Mouse (Mus musculus) CD4-positive helper T cell, adult 2 months (primary cell): Measurements from ENCODE around the gene Sirt7.

ENCODE experiments used
- DNase-seq: peaks from one replicate; pipeline ENCODE4 v3.0.0-alpha.2; 2012; ENCODE audit warnings: low read depth, missing footprints, low spot score

Gene Sirt7

DNA sequence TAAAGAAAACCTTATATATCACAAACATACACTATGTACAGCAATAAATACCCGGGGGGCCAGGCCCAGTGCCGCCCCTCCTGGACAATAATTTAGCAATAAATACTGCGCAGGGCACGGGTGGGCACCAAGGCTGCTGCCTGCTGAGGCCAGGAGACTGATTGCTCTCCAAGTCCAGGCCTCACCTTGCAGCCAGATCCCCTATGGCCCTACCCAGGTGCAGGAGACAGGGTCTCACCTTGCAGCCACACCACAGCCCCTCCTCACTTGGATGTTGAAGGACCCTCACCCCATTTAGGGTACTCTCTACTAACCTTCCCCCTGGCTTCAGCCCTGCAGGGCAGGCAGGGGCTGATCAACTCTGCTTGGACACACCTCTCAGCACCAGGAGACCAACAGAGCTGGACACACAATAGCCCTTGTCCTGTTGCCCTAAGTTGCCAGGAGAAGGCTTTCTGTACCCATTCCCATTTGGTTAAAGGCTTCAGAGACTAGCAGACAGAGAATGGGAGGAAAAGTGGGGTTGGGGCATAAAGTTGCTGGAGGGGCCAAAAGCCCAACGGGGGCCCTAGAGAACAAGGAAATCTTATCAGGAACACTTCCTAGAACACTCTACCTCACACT is at the start of gene Sirt7:
Gene Sirt7, minus strand, starts transcription at position 89 of the 624 bp plus-strand sequence.
- no peak for DNase-seq

DNA sequence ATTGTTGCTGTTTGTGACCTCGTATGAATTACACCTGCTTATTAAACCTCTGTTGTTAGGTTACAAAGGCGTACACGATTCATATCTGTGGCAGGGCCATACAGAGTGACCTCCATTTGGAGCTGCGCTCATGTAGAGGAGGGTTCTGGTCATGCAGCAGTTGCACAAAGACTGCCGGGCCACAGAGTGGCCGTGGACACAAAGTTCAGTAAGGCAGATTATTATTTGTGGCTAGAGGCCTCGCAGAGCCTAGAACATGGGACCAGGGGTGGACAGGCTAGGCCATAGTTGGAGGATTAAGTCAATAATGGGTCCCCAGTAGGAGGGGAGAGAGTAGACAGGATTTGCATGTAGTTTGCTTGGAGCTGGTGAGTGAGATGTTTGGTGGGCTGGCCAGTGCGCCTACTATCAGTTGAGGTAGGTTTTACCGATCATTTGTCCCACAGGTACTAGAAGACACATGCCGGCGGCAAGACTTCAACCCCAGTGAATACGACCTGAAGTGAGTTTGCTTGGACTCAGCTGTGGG is 48.6 kb upstream of the Sirt7 start:
- no peak for DNase-seq

DNA sequence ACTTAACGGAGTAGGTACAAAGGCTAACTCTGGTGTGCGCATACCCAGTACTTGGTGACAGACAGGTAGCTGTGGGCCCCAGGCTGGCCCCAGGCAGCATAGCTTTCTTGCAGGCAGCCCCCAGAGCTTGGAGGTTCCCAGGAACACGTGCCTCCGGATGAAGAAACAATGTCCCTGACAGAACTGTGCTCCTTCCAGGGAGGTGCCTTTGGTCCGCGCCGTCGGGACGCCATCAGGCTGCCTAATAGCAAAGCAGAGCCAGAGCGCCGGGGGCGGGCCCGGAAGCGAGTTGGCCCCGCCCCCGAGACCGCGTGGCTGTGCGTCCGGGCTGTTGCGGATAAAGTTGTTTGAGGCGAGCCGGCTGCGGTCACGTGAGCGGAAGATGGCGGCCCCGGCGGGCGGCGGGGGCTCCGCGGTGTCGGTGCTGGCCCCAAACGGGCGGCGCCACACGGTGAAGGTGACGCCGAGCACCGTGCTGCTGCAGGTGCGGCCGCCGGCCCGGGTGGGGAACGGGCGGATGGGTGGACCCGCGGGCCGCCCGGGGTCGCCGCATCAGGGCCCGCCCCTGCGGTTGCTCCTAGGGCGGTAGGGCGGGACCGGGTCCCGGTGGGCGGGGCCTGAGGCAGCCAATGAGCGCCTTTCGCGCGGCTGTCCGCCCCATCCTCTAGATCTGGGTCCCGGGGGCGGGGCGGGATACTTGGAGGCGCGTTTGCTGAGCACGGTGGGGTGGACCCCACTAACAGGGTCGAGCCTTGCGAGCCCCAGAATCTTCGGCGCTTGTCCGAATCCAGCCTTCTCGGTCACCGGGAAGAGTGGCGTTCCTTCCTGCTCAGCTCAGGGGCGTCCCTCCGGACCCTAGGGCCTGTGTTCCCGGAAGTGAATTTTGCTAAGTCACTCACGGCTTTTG is 47.9 kb upstream of the Sirt7 start, which contains the start of gene Aspscr1:
Gene Aspscr1, plus strand, starts transcription at position 287 of the 907 bp plus-strand sequence.
- peak; percentile 97 for DNase-seq

DNA sequence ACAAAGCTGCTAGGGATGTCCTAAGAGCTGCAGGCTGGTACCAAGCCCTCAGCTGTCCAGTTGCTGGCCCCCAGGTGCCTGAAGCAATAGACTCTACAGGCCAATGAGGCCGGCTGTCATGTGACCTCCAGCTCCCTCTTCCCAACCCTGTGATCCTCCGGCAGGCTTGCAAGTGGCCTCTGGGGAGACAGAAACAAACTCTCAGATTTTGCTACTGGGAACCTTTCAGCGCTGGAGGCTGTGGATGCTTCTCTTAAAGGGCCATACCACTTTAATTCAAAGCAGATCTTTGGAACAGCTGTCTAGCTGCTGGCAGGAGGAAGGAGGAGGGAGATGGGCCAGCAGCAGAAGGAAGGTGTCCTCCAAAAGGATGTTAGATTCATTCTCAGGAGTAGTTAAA is 41.6 kb upstream of the Sirt7 start:
- no peak for DNase-seq

DNA sequence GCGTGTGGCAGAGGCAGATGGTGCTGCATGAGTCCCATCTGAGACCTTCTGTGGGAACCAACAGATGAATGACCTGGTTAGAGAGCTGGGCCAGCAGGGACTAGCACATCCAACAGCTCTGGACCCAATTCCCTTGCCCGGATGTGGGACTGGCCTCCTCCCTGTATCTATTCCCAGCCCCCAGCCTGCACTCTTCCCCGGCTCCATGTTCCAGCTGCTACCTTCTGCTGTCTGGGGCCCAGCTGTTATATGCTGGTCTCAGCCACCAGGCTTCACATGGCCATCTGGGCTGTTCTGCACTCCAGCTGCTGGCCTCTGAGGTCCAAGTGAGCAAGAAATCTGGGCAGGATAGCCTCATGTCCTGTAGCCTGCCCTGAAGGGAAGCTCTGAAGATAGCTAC is 40.4 kb upstream of the Sirt7 start:
- no peak for DNase-seq

DNA sequence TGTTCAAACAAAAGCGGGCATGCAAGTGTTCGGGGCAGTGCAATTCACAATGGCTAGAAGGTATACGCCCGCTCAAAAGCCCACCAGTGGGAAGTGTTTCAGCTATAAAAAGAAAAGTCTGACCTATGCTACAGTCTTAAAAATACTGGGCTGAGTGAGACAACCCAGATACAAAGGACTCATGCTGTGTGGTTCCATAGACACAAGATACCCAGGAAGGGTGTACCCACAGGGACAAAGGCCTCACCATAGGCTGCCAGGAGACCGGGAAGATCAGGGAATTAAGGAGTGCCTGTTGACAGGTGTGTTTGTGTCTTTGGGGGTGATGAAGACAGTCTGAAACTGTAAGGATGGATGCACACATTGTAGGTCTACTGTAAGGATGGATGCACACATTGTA is 38.7 kb upstream of the Sirt7 start:
- no peak for DNase-seq

DNA sequence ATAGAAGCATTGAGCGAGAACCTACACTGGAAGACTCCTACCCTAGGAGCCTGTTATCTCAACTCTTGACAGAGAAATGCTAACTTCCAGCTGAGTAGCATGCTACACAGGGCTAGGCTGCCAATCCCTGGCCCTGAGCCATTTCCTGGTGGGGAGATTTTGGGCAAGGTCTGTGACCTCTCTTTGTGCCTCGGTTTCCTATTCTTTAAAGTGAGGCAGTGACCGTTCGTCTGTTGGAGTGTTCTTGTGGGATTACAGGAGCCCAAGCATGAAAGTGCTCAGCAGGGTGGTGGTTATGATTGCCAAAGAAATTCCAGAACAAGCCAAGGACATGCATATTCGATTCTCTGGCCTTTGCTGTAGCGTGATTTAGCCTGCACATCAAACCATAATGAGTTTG is 37.7 kb upstream of the Sirt7 start:
- no peak for DNase-seq

DNA sequence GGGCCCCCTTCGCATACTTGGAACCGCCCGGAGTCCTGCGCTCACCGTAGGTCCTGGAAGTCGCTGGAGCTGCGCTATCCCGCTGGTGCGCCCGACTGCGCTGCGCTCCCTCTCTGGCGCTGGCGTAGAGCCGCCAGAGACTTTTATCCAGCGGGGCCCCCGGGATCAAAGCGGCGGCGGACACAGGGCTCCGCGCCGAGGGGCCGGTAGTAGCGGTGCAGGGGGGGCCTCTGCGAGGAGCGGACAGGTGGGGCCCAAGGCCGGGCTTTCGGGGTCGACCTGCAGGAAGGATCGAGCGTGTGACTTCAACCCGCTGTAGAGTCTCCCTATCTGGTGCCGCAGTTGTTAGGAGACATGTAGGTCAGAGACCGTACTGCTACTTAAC is 36.0 kb upstream of the Sirt7 start, which contains the start of gene Notum:
Gene Notum, minus strand, starts transcription at position 100 of the 385 bp plus-strand sequence.
- DNase-seq = no peak

DNA sequence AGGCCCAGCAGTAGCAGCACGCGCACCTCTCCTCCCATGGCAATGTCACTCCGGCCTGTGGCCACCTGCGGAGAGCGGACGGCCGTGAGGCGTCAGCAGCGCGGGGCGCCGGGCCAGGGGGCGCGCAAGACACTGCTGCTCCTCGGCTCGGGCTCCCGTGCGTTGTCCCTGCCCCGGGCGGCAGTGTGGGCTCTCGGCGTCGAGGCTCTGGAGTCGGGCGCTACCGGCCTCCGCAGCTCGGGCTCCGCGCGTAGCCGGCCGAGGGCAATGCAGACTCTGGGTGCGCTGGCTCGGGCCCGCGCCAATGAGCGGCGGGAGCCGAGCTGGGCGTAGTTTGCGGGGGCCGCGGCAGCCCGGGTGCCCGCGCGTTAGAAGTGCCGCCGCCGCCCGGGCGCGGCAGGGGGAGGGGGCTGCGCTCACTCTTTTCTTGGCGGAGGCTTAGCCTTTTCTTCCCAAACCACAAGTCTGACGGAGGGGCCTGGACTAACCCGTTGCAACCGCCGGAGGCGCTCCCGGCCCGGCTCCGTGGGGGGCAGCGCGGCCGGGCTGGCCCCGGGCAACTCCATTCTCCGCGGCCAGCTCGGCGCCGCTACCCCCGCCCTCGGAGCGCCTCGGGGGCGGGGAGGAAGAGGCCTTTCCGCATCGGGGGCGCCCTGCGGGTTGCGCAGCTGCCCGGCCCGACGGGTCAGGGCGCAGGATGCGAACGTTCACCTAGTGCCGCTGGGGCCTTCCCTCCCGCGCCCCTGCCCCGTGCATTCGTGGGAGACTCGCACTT is 35.4 kb upstream of the Sirt7 start:
- DNase-seq = peak; percentile 30

DNA sequence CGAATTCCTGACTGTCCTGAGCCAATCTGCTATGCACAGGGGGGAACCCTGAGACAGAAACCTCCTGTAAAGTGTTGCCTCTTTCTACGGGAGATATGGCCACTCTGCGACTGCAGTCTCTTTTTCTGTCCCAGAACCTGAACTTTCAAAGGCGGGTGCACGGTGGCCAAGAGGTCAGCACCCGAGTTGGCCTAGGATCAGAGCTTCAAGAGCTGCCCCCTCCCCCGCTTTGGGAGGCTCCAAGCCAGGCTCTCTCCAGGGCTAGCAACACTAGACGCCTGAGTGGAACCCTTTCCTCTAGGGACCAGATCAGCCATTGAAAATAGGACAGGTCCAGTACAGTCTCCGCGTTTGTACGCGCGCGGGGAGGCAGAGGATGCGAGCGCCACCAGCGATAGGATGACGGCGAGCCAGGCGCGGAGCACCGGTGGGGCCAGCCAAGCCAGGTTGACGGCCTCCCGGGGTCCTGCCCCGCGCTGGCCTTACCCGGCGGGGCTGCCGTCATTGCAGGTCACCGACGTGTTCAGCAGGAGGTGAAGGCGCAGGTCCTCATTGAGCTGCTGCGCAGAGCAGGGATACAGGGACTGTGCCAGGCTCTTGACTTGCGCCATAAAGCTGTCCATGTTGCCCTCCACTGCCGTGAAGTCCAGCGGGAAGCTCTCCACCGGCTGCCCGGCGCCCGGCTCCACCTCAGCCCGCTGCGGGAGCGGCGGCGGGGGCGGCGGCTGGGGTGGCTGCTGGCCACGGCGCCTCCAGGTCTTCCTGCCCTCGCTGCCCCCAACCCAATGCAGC is 34.7 kb upstream of the Sirt7 start:
- no peak for DNase-seq

DNA sequence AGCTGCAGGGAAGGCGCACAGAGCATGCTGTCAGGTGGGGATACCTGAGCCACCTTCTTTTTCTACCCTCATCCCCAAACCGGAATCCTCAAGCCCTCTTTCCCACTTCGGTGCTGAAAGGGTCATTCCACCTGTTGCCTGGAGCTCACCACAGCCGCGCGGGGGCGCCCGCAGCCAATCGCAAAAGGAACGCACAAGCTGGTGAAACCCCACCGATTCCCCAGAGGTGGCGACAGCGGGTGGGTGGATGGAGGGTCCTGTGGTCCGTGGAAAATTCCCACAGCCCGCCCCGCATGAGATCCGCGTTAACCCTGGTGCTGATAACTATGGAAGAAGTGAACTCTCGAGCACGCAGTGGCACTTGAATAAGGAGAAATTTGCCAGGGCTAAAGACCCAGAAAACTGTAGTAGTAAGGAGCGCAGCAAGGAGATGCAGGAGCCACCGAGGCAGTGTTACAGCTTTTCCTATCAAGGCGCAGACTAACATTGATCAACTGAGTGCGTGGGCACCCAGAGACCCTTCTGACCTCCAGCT is 33.9 kb upstream of the Sirt7 start:
- DNase-seq = peak; percentile 75

DNA sequence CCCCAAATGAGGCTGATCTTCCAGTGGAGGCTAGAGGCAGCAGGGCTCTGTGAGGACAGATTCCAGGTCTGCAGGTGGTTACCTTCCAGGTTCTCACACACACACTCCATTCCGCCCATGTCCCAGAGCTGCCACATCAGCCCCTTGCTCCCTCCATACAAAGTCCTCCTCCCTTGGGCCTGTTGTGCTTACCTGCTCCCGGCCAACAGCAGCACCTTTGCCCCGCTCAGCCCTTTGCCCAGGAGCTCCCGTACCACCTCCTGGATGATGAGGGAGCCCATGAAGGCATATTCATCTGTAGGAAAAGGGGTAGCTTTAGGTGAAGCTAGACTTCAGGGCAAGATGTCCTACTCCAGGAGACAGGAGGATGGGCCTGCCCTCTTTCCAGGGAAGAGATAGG is 32.3 kb upstream of the Sirt7 start:
- DNase-seq = no peak

DNA sequence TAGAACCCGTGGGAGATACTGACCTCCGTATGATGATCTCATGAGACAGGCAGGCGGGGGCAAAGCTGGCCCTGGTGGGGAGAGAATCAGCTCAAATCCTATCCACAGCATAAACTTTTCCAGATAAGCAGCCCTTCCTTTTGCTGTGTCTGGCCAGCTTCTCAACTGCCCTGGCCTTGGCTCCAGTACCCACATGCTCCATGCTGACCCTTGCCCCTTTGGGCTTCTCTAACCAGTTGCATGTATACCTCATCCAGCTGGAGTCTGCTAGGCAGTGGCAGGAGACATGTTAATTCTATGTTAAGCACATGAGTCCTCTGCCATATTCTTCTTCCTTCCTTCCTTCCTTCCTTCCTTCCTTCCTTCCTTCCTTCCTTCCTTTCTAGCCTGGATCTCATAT is 29.7 kb upstream of the Sirt7 start:
- DNase-seq = no peak

DNA sequence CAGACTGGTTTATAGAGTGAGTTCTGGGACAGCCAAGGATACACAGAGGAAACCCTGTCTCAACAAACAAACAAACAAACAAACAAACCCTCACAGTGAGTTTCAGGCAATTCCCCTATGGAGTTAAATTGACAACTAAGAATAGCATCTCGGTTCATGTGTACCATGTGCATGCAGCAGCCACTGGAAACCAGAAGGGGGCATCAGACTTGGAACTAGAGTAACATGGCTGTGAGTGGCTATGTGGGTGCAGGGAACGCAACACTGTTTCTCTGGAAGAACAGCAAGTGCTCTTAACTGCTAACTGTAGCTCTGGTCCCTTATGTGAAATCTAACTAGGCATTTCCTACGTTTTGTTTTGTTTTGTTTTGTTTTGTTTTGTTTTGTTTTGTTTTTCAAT is 26.8 kb upstream of the Sirt7 start:
- DNase-seq = no peak

DNA sequence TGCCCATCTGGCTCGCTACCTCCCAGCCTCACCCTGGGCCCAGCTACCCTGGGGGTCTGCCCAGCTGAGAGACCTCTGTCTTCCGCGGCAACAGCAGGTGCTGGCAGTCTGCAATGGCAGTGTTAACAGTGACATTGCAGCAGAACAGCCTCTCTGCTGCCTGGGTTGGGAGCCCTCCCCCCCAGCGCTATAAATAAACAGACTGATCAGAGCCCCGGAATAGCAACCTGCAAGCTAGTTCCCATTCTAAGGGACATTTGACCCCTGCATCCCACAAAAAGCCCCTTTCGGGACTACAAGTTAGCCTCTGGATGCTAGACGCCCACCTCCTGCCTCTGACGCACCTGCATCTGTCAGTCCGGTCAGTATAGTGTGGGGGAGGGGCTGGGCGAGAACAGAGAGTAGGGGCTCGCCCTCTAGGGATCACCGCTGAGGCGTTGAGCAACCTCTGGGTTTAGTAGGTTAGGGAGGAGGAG is 23.0 kb upstream of the Sirt7 start, which contains the start of gene Myadml2:
Gene Myadml2, minus strand, starts transcription at position 158 of the 476 bp plus-strand sequence.
- DNase-seq = no peak

DNA sequence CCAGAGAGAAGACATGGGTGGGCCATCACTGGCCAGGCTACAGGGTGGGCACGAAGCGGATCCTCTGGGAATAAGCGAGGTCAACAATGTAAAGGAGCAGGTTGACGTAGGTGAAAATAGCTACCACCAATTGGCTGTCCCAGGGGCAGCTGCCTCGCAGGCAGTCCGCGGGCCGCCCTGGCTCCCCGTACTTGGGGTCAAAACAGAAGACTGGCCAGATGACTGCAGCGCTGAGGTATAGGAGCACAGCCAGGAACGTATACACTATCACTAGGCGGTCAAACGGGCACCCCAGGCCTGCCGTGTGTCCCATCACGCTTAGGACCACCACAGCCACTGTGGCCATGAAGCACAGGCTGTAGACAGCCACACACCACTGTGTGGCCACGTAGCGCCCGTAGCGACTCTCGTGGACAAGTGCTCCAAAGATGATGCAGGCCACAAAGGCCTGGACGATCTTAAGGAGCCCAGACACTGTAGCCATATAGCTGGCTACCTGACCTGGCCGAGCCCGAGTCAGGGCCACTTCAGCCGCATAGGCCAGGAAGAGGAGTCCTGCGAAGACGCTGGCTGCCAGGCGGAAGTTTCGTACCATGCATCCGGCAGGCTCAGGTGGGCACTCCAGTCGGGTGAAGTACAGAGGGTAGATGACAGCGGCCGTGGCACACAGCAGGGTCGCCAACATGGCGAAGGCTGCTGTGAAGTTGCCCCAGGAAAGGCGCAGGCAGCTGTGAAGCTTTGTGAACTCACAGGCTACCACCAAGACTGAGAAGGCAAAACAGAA is 22.2 kb upstream of the Sirt7 start:
- no peak for DNase-seq

DNA sequence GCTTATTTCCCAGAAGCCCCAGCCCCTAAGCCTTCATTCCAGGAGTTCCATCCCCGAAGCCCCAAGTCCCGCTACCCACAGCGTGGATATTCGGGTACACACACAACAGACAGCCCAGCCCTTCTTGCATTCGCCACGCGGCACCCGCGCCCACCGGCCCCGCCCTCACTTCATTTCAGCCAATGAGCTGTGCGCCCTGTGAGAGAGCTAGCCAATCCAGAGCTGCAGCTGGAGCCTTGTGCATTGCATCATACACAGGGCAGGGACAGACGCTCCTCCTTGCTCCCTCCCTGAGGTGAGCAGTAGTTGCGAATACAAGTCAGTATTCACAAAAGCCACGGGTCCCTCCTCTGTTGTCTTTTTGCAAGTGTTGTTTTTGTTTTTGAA is 18.6 kb upstream of the Sirt7 start, which contains the start of gene Pycr1:
Gene Pycr1, minus strand, starts transcription at position 169 of the 387 bp plus-strand sequence.
- peak; percentile 93 for DNase-seq

DNA sequence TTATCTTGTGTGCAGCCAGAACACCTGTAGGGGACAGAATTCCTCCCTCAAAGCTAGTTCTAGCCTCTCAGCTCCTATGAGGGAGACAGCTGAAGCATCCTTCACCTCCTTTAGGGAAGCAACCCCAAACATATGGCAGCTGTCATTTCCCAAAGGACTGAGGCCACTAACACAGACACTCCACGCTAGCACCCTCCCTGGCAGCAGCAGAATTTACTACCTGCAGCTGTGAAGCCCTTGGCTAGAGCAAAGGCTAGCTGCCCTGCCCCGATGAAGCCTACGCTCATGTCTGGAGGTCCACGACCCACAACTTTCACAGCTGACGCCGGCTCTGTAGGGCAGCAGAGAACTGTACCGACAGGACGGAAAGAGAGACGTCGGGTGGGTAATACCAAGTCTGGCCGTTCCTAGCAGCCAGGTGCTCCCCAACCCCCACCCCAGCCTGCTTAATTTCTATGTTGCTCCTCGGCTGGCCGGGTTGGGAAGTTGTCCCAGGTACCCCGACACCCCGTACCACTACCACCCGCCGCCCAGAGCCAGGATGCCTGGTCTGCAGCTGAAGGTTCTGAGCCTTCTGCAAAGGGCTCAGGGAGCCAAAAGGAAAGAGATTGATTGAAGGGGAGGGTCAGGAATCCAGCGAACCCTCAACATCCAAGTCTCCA is 18.0 kb upstream of the Sirt7 start:
- no peak for DNase-seq

DNA sequence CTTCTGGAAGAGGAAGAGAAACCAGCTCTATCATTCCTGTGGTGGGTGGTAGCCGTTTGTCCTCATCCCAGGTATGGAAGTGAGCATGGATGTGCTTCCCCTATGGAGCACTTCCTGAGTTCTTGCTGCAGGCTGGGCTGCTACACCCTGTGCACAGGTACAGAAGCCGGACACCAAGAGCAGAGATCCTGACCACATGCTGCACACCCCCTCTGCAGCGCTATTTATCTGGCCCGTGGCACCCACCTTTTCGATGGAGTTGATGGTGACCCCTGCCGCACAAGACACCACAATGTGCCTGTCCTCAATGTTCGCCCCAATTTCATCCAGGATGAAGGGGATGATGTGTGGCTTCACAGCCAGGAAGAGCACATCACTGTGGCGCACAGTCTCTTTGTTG is 16.8 kb upstream of the Sirt7 start:
- no peak for DNase-seq
